Mouse (Mus musculus) testis, adult 2 months (tissue): ENCODE results near the gene Dnajc28.

Experiments used
- CTCF ChIP-seq: fragments of 200-500 bp; IDR thresholded peaks from 2 replicates; pipeline ENCODE4 v1.5.1; 2012; ENCODE audit warnings: low read depth, mild to moderate bottlenecking, inconsistent platforms, low read length, moderate library complexity; ENCODE audit not compliant: control insufficient read depth, insufficient read depth, insufficient replicate concordance
- POLR2A ChIP-seq: fragments of 200-500 bp; IDR thresholded peaks from 2 replicates; pipeline ENCODE4 v1.6.1; 2012; ENCODE audit warnings: low read depth, mild to moderate bottlenecking, inconsistent platforms, low read length, moderate library complexity; ENCODE audit not compliant: control insufficient read depth

DNA sequence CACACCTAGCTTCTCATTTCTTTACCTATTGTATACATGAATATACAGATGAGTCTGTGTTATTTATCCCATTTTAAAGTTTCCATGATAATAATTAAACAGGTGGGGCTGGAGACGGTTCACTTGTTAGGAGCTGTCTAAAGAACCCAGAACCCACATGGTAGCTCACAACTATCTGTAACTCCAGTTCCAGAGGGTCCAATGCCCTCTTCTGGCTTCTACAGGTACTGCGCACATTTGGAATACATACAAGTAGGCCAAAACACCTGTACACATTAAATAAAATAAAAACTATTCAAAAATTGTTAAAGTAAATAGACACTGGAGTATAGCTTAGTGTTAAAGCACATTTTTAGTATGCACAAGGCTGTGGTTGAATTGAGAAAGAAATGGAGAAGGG lies 36.5 kb downstream of the Dnajc28 start:
- no peak for TF ChIP-seq CTCF
- TF ChIP-seq POLR2A, result no peak
